Mouse (Mus musculus) lung, adult 18-20 months (tissue): ENCODE measurements around the gene Mgat5.

Source experiments
- DNase-seq, 2 experiments: peaks; one replicate each; pipeline ENCODE4 v3.0.0; 2022; ENCODE audit warnings: mixed read lengths in 2 of 2

Gene Mgat5

GRCm38 (mm10) chr1:127219161-127219560 lies 14.3 kb downstream of the Mgat5 start:
- peak; percentile 33 to 49 for DNase-seq

GRCm38 (mm10) chr1:127219621-127220020 lies 14.8 kb downstream of the Mgat5 start:
- DNase-seq: no peak

- peak; percentile 41 to 59 for DNase-seq
Measured at GRCm38 (mm10) chr1:127221998-127222736, 17.4 kb downstream of the Mgat5 start.

- DNase-seq: peak; percentile 36 to 51
Measured at GRCm38 (mm10) chr1:127225060-127225459, 20.2 kb downstream of the Mgat5 start.

- no peak for DNase-seq
Measured at GRCm38 (mm10) chr1:127229011-127229410, 24.2 kb downstream of the Mgat5 start.

GRCm38 (mm10) chr1:127230468-127230867 lies 25.7 kb downstream of the Mgat5 start:
- DNase-seq: no peak

GRCm38 (mm10) chr1:127233191-127233651 lies 28.4 kb downstream of the Mgat5 start:
- no peak for DNase-seq

- DNase-seq: no peak
Measured at GRCm38 (mm10) chr1:127235157-127235556, 30.3 kb downstream of the Mgat5 start.

GRCm38 (mm10) chr1:127236396-127236795 lies 31.6 kb downstream of the Mgat5 start:
- no peak for DNase-seq

GRCm38 (mm10) chr1:127238871-127239314 lies 34.1 kb downstream of the Mgat5 start:
- DNase-seq: no peak

- DNase-seq: peak; percentile 24 to 42
Measured at GRCm38 (mm10) chr1:127239914-127240313, 35.1 kb downstream of the Mgat5 start.

- DNase-seq: no peak
Measured at GRCm38 (mm10) chr1:127242151-127242887, 37.5 kb downstream of the Mgat5 start.

GRCm38 (mm10) chr1:127242888-127243588 lies 38.2 kb downstream of the Mgat5 start:
- DNase-seq: no peak

- DNase-seq: no peak
Measured at GRCm38 (mm10) chr1:127244054-127244770, 39.4 kb downstream of the Mgat5 start.

- no peak for DNase-seq
Measured at GRCm38 (mm10) chr1:127246158-127246557, 41.3 kb downstream of the Mgat5 start.

GRCm38 (mm10) chr1:127248433-127248832 lies 43.6 kb downstream of the Mgat5 start:
- peak; percentile 72 to 78 for DNase-seq

- no peak for DNase-seq
Measured at GRCm38 (mm10) chr1:127249621-127250020, 44.8 kb downstream of the Mgat5 start.

- DNase-seq: no peak
Measured at GRCm38 (mm10) chr1:127250313-127250712, 45.5 kb downstream of the Mgat5 start.

- DNase-seq: no peak
Measured at GRCm38 (mm10) chr1:127251751-127252150, 46.9 kb downstream of the Mgat5 start.

- peak; percentile 63 to 72 for DNase-seq
Measured at GRCm38 (mm10) chr1:127257005-127257404, 52.2 kb downstream of the Mgat5 start.

- no peak for DNase-seq
Measured at GRCm38 (mm10) chr1:127259669-127260068, 54.9 kb downstream of the Mgat5 start.

GRCm38 (mm10) chr1:127260969-127261368 lies 56.2 kb downstream of the Mgat5 start:
- DNase-seq: peak; percentile 25 to 29
